Mouse (Mus musculus): ENCODE results near the gene Mfap3l.

DNA sequence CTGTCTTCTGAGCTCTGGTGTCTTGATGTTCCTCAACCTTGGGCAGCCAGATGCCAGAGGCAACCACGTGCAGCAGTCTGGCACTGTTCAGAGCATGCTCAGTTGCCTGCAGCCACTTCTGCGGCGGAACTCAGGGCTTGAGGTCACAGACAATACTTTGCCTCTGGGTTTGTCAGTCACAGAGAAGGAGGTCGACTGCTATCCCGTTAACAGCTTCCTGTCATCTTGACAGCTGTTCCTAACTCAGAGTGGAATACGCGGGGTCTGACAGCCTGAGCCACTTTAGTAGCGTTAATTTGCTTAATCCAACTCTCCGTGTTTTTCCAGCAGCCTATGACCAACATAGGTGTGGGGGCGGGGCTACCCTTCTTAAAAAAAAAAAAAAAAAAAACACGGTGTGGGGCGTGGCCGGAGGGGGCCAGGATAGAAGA lies 1.1 kb upstream of the Mfap3l start:
- TF ChIP-seq CTCF (IDR thresholded peaks at IDR 0.05; ENCODE audit: low read depth) (no peak), EP300 (optimal IDR thresholded peaks at IDR 0.05) (no peak)
